Mouse (Mus musculus) liver, adult 2 months (tissue): ENCODE results near the gene Panx1. TPM values are rescaled to one million over a fixed set of nuclear protein-coding genes. Genes with fewer than 3 reads are reported as not detected.

ENCODE experiments used
- DNase-seq: peaks from one replicate; pipeline ENCODE4 v3.0.0-alpha.2; 2011; ENCODE audit warnings: low read depth, low spot score; ENCODE audit errors: extremely low read depth
- H3K27ac ChIP-seq: fragments of 200-500 bp; replicated peaks from 2 replicates; pipeline ENCODE4 v1.5.1; 2012; ENCODE audit warnings: low read depth, mild to moderate bottlenecking, control low read depth, inconsistent platforms, low read length; ENCODE audit not compliant: insufficient read depth
- H3K27me3 ChIP-seq: fragments of 200-500 bp; 2 replicates; pipeline ENCODE4 v1.6.1; 2012; ENCODE audit warnings: mild to moderate bottlenecking, moderate library complexity, low read length, inconsistent platforms; ENCODE audit not compliant: control insufficient read depth, insufficient read depth
- H3K36me3 ChIP-seq: fragments of 200-500 bp; 2 replicates; pipeline ENCODE4 v1.6.1; 2012; ENCODE audit warnings: low read length, inconsistent platforms; ENCODE audit not compliant: control insufficient read depth, insufficient read depth
- H3K4me1 ChIP-seq: fragments of 200-500 bp; 2 replicates; pipeline ENCODE4 v1.6.1; 2011; ENCODE audit warnings: low read length; ENCODE audit not compliant: control insufficient read depth, insufficient read depth
- H3K4me3 ChIP-seq: fragments of 200-500 bp; 2 replicates; pipeline ENCODE4 v1.5.1; 2011; ENCODE audit warnings: low read depth, mild to moderate bottlenecking, control low read depth, low read length, moderate library complexity; ENCODE audit not compliant: insufficient read depth
- H3K79me2 ChIP-seq: fragments of 200-500 bp; 2 replicates; pipeline ENCODE4 v1.6.1; 2012; ENCODE audit warnings: inconsistent platforms, mild to moderate bottlenecking, low read length, moderate library complexity; ENCODE audit not compliant: control insufficient read depth, insufficient read depth
- H3K9ac ChIP-seq: fragments of 200-500 bp; 2 replicates; pipeline ENCODE4 v1.6.1; 2012; ENCODE audit warnings: low read depth, mild to moderate bottlenecking, control low read depth, inconsistent platforms, low read length
- CTCF ChIP-seq: fragments of 200-500 bp; IDR thresholded peaks from 2 replicates; pipeline ENCODE4 v1.5.1; 2011; ENCODE audit warnings: low read depth, low read length, control low read depth
- POLR2A ChIP-seq: fragments of 200-500 bp; IDR thresholded peaks from 2 replicates; pipeline ENCODE4 v1.6.1; 2011; ENCODE audit warnings: low read length, control low read depth; ENCODE audit not compliant: insufficient read depth; ENCODE audit errors: extremely low read depth
- WGBS: fragments of 180-500 bp; shearing (Covaris S2); methylation state at CpG from one replicate; pipeline ENCODE4 v1.1.7; 2018; 5-methylcytosine and 5-hydroxymethylcytosine counted together
- polyA plus RNA-seq: library from polyadenylated mRNA; depleted of rRNA; stranded (reverse); fragments of >200 nt; gene quantifications from 2 replicates; pipeline ENCODE4 v1.2.3, GENCODE M21; 2012
- total RNA-seq: library from RNA; depleted of rRNA; stranded (reverse); fragments of >200 nt; gene quantifications from 2 replicates; pipeline ENCODE4 v1.2.3, GENCODE M21; 2014

The Panx1 gene
- total and polyA plus RNA-seq, 2 experiments, result 1.0 TPM

DNA sequence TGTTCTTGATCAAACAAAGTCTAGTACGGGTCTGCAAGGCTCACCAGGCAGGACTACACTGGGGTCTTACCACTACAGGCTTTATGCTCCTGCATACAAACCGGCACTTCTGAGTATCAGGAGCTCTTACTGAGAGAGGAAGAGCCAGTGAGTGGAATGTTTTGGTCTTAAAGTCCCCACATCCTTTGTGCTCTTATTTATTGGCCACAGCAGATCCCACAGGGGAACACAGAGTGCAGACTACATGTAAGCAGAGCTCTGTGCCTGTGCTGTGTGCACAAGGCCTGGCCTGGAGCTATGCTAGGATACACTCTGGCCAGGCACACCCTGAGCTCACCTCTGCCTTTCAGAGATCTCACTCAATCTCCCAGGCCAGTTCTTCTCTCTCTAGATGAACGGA is 62.1 kb downstream of the Panx1 start:
- 58% methylated on average over 3 of the region's 3 CpGs for WGBS
- no peak for TF ChIP-seq POLR2A
- TF ChIP-seq CTCF, result no peak
- Histone ChIP-seq H3K4me1 (no peaks in the 10 kb centered on the region), H3K36me3 (no peaks in the 10 kb centered on the region), H3K9ac (no peak overlapping the region), H3K79me2 (no peaks in the 10 kb centered on the region), H3K27me3 (no peaks in the 10 kb centered on the region), H3K27ac (no peak overlapping the region), H3K4me3 (no peak overlapping the region)
- DNase-seq, result no peak

DNA sequence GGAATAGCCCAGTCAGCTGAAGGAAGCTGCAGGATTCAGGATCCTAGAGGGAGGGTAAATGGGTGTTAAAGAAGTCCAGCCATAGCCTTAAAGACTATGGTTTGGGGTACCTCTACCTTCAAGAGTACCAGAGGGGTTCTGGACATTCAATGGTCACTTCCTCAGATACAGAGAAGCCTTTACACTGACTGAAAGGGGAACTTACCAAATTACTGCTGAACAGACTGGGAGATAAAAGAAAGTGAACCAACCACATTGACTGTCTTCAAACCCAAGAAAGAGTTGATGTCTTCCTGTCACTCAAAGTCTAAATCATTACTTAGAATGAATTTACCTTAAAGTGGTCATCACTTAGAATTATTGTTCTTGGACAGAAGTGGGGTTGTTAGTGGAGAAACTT is 62.6 kb downstream of the Panx1 start:
- TF ChIP-seq CTCF, result no peak
- no peak for TF ChIP-seq POLR2A

DNA sequence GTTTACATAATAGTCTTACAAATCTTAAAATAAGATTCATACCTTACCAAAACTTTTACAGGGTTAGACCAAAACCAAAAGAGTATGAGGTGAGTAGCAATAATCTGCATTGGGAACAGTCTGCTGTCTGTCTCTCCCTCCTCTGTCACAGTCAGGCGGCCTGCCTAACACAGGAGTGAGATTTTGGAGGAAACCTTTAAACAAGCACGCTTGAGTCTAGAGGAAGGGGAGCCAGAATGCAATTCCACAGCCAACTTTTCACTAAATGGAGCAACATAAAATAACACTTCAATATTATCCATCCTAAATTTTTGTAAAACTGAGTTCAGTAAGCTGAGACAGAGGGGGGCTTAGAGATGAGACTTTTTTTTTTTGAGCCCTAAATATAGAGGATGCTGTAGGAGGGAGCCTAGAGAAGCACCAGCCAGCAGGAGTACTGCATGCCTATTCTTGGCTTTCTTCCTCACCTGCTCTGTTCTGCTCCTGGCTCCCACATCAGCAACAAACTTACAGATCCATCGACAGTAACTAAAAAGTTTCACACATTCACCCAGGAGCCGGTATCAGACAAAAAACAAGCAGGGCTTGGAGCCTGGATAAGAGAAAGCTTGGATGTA is 63.6 kb downstream of the Panx1 start:
- no peaks in the 10 kb centered on the region for H3K27me3 ChIP-seq
- TF ChIP-seq CTCF, result no peak
- no peak for TF ChIP-seq POLR2A
- H3K27ac ChIP-seq, result no peak overlapping the region
- no peaks in the 10 kb centered on the region for H3K4me1 ChIP-seq
- no peaks in the 10 kb centered on the region for H3K36me3 ChIP-seq
- H3K4me3 ChIP-seq, result no peak overlapping the region
- no peak overlapping the region for H3K9ac ChIP-seq
- no peaks in the 10 kb centered on the region for H3K79me2 ChIP-seq
- 80% methylated on average over 4 of the region's 4 CpGs for WGBS
- DNase-seq, result no peak

More for the DNA sequence above, 62.6 kb downstream of the Panx1 start:
- Histone ChIP-seq H3K79me2 (no peaks in the 10 kb centered on the region), H3K4me3 (no peak overlapping the region), H3K36me3 (no peaks in the 10 kb centered on the region), H3K9ac (no peak overlapping the region), H3K4me1 (no peaks in the 10 kb centered on the region), H3K27ac (no peak overlapping the region), H3K27me3 (no peaks in the 10 kb centered on the region)
- no peak for DNase-seq

DNA sequence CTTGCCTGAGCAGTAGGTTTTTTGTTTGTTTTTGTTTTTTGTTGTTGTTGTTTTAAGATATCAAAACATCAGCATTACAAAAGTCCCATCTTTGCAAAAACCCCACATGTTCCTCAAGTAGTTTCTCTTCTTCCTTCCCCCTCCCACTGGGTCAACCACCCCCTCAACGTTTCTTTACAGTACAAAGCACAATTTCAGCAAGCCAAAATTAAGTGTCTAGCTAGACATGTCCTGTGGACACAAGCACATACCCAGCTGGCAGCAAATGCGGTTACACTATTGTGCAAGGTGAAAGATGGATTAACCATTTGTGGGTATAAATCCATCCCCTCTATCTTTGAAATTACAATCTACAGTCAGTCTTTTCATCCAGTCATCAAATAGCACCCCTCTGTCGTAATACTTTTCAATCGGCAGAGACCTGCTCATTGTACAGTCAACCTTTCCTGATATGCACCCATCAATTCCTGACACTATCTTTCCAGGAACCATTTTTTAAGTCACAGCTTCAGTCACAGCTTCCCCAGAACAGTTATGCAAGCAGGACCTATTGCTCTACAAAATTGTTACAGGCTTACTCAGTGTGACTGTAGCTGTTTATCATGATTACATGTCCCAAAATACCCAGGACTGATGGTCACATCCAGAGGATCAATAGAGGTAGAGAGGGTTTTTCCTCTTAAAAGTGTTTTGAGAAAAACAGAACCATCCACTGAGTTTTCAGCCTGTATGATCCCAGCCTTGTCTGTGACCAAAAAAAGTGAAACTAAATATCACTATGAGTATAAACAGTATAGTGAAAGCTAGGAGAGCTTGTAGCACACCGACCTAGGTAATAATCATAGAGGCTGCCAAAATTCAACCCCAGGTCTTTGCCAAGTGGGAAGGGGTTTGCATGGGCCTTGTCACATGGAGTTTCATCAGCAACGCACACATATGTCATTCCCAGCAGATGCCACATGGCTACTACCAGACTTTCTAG is 70.7 kb downstream of the Panx1 start:
- 69% methylated on average over 6 of the region's 6 CpGs for WGBS
- Histone ChIP-seq H3K27me3 (no peaks in the 10 kb centered on the region; the same call in 1 of the 2 replicates), H3K27ac (no peak overlapping the region)

DNA sequence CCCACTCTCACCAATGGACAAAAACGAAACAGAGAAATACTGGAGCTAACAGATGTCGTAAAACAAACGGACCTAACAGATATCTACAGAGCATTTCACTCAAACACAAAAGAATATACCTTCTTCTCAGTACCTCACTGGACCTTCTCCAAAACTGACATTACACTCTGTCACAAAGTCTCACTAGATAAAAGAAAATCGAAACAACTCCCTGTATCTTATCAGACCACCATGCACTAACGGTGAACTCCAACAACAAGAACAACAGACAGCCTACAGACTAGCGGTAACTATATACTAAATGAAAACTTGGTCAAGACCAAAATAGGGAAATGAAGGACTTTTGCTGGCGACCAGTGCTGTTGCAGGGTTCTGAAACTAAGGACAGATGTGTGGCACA is 71.5 kb downstream of the Panx1 start:
- TF ChIP-seq POLR2A (no peak), CTCF (no peak)
- no peaks in the 10 kb centered on the region for H3K36me3 ChIP-seq
- H3K27ac ChIP-seq, result no peak overlapping the region
- H3K79me2 ChIP-seq, result no peaks in the 10 kb centered on the region
- no peak overlapping the region for H3K4me3 ChIP-seq
- no peaks in the 10 kb centered on the region for H3K4me1 ChIP-seq
- H3K27me3 ChIP-seq, result no peaks in the 10 kb centered on the region; the same call in 1 of the 2 replicates
- WGBS, result 71% methylated on average over 7 of the region's 7 CpGs
- no peak overlapping the region for H3K9ac ChIP-seq
- no peak for DNase-seq

More for the DNA sequence above, 70.7 kb downstream of the Panx1 start:
- Histone ChIP-seq H3K36me3 (no peaks in the 10 kb centered on the region), H3K79me2 (no peaks in the 10 kb centered on the region), H3K9ac (no peak overlapping the region), H3K4me1 (no peaks in the 10 kb centered on the region), H3K4me3 (no peak overlapping the region)
- TF ChIP-seq CTCF (no peak), POLR2A (no peak)
- DNase-seq, result no peak
